Mouse (Mus musculus): ENCODE data around the gene Cnn2. TPM values are rescaled to one million over a fixed set of nuclear protein-coding genes. Genes with fewer than 3 reads are reported as not detected.

The Cnn2 gene
- polyA plus RNA-seq, 1 experiment from 2014 or later = 220 TPM

DNA sequence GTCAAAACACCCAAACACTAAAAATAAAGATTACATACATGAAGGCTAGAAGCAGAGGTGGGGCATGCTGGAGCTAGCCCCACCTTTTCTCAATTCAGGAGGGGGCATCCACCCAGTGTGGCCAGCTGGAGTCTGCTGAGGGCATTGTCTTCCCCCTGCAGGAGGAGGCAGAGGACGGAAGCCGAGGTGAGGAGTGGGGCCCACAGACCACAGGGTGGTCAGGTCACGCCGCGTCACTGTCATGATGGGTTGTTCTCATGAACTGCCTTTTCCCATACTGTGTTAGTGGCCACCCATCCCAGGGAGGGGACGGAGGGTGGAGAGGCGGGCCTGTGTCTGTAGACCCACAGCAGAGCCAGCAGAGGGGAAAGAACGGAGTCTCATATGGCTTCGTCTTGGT lies 41.8 kb downstream of the Cnn2 start:
- Histone ChIP-seq H3K4me1 (ENCODE audit: control insufficient read depth, insufficient read depth, low read length) (0 out of 2 replicates have a peak, but pooled peaks cover 3% of the 10 kb centered on the region), H3K9me3 (ENCODE audit: control insufficient read depth, low read length) (no peaks in the 10 kb centered on the region), H3K36me3 (ENCODE audit: control insufficient read depth, insufficient read depth, low read length) (peaks cover 12% of the 10 kb centered on the region), H3K4me3 (ENCODE audit: low read length) (no peak overlapping the region), H3K27ac (ENCODE audit: low read depth, low read length) (no peak overlapping the region), H3K9ac (ENCODE audit: low read depth, low read length) (no peak overlapping the region; the same call in 1 of the 2 replicates), H3K27me3 (ENCODE audit: control insufficient read depth, insufficient read depth, low read length) (no peaks in the 10 kb centered on the region), H3K4me2 (replicated peaks; ENCODE audit: low read depth, low read length) (no peak overlapping the region)
- ATAC-seq (ENCODE audit: low FRiP score, low TSS enrichment) = no peak
- 79% methylated on average over 9 of the region's 9 CpGs for WGBS

DNA sequence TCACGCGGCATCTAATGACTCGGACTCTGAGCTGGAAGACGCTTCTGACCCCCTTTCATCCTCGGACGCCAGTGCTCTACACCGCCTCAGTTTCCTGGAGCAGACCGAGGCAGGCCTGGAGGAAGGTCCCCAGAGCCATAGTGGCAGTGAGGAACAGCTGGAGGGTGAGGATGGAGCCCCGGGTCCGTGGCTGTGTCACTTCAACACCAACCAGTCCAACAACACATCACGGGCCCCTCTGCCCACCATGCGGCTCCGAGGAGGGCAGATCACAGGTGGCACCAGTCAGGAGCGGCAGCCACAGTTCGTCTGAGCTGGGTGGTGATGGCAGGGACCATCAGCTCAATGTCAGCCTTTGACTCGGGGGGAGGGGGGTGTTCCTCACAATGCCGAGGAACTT lies 42.4 kb downstream of the Cnn2 start:
- 77% methylated on average over 17 of the region's 17 CpGs for WGBS
- no peak overlapping the region for H3K4me2 ChIP-seq (replicated peaks; ENCODE audit: low read depth, low read length)
- H3K9me3 ChIP-seq (ENCODE audit: control insufficient read depth, low read length) = no peaks in the 10 kb centered on the region
- 0 out of 2 replicates have a peak, but pooled peaks cover 3% of the 10 kb centered on the region for H3K4me1 ChIP-seq (ENCODE audit: control insufficient read depth, insufficient read depth, low read length)
- no peak overlapping the region for H3K27ac ChIP-seq (ENCODE audit: low read depth, low read length)
- no peak overlapping the region for H3K4me3 ChIP-seq (ENCODE audit: low read length)
- H3K27me3 ChIP-seq (ENCODE audit: control insufficient read depth, insufficient read depth, low read length) = no peaks in the 10 kb centered on the region
- no peak for ATAC-seq (ENCODE audit: low FRiP score, low TSS enrichment)
- no peak overlapping the region for H3K9ac ChIP-seq (ENCODE audit: low read depth, low read length)
- H3K36me3 ChIP-seq (ENCODE audit: control insufficient read depth, insufficient read depth, low read length) = peaks cover 17% of the 10 kb centered on the region

DNA sequence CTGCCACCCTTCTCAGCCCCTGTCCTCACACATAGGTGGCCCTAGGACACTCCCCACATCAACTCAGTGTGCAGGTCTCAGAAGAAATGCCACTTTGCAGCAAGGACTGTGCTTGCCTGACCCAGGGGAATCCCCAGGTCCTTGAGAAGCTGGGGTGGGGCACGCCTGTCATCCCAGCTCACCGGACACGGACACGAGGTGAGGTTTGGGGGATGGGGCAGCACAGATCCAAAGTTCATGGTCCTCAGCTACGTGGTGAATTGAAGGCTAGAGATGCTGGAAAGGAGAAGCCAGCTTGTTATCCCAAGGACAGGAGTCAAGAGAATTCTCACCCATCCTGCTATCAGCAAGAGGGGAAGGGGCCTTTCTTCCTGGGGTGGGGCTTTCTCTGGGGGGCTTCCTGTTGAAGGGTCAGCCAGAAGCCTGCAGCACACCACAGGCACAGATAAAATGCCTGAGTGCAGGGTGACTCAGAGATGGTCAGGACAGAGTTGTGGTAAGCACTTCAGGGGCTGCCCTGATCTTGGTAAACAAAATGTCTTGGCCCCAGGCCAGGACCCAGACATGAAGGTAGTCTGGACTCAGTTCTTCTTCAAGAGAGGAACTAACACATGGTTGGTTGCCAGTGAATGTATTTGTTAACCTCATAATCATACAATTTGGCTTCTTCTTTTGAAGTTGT lies 44.6 kb downstream of the Cnn2 start:
- no peak overlapping the region for H3K4me3 ChIP-seq (ENCODE audit: low read length)
- ATAC-seq (ENCODE audit: low FRiP score, low TSS enrichment) = no peak
- peak overlapping the region; percentile 30; the same call in 1 of the 2 replicates for H3K27ac ChIP-seq (ENCODE audit: low read depth, low read length)
- 56% methylated on average over 5 of the region's 5 CpGs for WGBS
- peaks cover 37% of the 10 kb centered on the region for H3K36me3 ChIP-seq (ENCODE audit: control insufficient read depth, insufficient read depth, low read length)
- H3K4me2 ChIP-seq (replicated peaks; ENCODE audit: low read depth, low read length) = no peak overlapping the region
- no peaks in the 10 kb centered on the region for H3K9me3 ChIP-seq (ENCODE audit: control insufficient read depth, low read length)
- no peaks in the 10 kb centered on the region for H3K27me3 ChIP-seq (ENCODE audit: control insufficient read depth, insufficient read depth, low read length)
- H3K9ac ChIP-seq (ENCODE audit: low read depth, low read length) = peak overlapping the region; percentile 31; the same call in 1 of the 2 replicates
- peaks cover 3% of the 10 kb centered on the region; the same call in 1 of the 2 replicates for H3K4me1 ChIP-seq (ENCODE audit: control insufficient read depth, insufficient read depth, low read length)

DNA sequence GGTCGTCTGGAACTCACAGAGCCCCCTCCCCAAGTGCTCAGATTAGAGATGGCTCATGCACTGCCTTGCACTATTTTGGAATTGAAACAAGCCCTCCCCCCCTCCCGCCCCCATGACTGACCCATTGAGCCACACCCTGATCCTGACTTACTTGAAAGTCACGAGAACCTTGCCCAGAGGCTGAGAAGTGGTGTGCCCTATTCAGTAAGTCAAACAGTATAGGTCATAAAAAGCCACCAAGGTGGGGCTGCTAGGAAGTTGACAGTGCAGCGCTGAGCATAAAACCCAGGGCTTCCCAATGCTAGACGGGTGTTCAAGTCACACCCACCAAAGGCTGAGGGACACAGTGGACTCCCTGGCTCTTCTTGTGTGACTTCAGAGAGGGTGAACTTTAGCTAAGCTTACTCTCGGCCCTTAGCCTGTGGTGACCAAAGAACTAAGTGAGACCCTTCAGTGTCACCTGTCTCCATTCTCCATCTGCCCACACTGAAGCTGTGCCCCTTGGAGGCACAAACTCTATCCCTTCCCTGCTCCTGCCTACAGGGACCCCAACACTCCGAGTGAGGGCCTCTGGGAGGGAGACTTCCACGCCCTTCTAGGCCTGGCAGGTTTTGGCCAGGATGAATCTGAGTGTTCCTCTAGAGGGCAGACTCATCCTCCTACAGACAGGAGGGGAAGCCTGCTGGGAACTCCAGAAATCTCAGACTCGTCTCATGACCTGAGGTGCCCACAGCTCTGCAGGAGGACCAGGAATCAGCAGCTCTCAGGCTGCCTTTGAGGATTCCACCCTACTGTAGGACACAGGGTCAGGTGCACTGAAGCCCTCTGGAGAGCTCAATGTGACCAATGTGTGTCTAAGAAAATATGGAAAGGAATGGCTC lies 45.4 kb downstream of the Cnn2 start:
- no peak overlapping the region for H3K4me2 ChIP-seq (replicated peaks; ENCODE audit: low read depth, low read length)
- no peak overlapping the region for H3K4me3 ChIP-seq (ENCODE audit: low read length)
- peak overlapping the region; percentile 0; the same call in 1 of the 2 replicates for H3K9ac ChIP-seq (ENCODE audit: low read depth, low read length)
- no peaks in the 10 kb centered on the region for H3K27me3 ChIP-seq (ENCODE audit: control insufficient read depth, insufficient read depth, low read length)
- 38% methylated on average over 9 of the region's 9 CpGs for WGBS
- H3K27ac ChIP-seq (ENCODE audit: low read depth, low read length) = peak overlapping the region; percentile 55; the same call in 1 of the 2 replicates
- peaks cover 44% of the 10 kb centered on the region for H3K36me3 ChIP-seq (ENCODE audit: control insufficient read depth, insufficient read depth, low read length)
- no peaks in the 10 kb centered on the region for H3K9me3 ChIP-seq (ENCODE audit: control insufficient read depth, low read length)
- peaks cover 11% of the 10 kb centered on the region for H3K4me1 ChIP-seq (ENCODE audit: control insufficient read depth, insufficient read depth, low read length)
- 0 out of 2 replicates have a peak, but pooled peaks have one; percentile 18 for ATAC-seq (ENCODE audit: low FRiP score, low TSS enrichment)

DNA sequence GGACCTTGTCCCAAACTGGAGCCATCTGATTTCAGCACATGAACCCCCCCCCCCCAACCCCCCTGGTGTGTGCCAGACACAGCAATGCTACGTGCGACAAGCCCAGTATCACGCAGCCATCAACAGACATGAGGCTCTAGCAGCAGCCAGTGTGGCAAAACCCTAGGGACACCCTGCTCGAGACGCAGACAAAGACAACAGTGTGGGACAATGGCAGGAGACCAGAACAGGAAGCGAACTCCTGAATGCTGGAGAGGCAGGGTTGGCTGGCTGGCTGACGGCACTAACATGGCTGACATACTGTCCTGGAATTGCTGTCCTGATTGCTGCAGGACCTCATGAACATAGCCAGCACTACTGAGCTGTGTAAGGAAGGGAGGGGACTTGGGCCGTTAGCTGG lies 46.8 kb downstream of the Cnn2 start:
- Histone ChIP-seq H3K4me1 (ENCODE audit: control insufficient read depth, insufficient read depth, low read length) (peaks cover 14% of the 10 kb centered on the region), H3K9ac (ENCODE audit: low read depth, low read length) (no peak overlapping the region), H3K9me3 (ENCODE audit: control insufficient read depth, low read length) (no peaks in the 10 kb centered on the region), H3K27ac (ENCODE audit: low read depth, low read length) (peak overlapping the region; percentile 37; the same call in 1 of the 2 replicates), H3K4me3 (ENCODE audit: low read length) (no peak overlapping the region), H3K4me2 (replicated peaks; ENCODE audit: low read depth, low read length) (no peak overlapping the region), H3K27me3 (ENCODE audit: control insufficient read depth, insufficient read depth, low read length) (no peaks in the 10 kb centered on the region), H3K36me3 (ENCODE audit: control insufficient read depth, insufficient read depth, low read length) (peaks cover 44% of the 10 kb centered on the region)
- 84% methylated on average over 8 of the region's 8 CpGs for WGBS
- ATAC-seq (ENCODE audit: low FRiP score, low TSS enrichment) = no peak

DNA sequence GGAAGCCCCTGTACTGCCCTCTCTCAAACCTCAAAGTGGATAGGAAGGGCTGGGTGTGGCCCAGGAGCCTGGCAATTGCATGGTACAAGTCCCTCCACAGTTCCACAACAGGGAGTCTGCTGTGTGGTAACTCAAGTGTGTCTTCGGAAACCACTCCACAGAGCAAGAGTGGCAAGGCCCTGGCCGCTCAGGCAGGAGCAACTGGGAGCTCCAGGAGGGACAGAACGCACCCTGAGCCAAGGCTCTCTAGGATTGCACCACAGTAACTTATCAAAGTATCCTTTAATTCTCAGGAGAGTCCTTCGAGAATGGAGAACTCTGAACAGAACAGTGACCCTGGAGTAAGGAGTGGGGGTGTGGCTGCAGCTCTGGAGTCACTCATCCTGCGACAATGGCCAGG lies 47.3 kb downstream of the Cnn2 start:
- Histone ChIP-seq H3K9ac (ENCODE audit: low read depth, low read length) (no peak overlapping the region), H3K4me3 (ENCODE audit: low read length) (no peak overlapping the region), H3K27me3 (ENCODE audit: control insufficient read depth, insufficient read depth, low read length) (no peaks in the 10 kb centered on the region), H3K27ac (ENCODE audit: low read depth, low read length) (peak overlapping the region; percentile 37; the same call in 1 of the 2 replicates), H3K9me3 (ENCODE audit: control insufficient read depth, low read length) (no peaks in the 10 kb centered on the region), H3K36me3 (ENCODE audit: control insufficient read depth, insufficient read depth, low read length) (peaks cover 44% of the 10 kb centered on the region), H3K4me1 (ENCODE audit: control insufficient read depth, insufficient read depth, low read length) (peaks cover 14% of the 10 kb centered on the region), H3K4me2 (replicated peaks; ENCODE audit: low read depth, low read length) (no peak overlapping the region)
- no peak for ATAC-seq (ENCODE audit: low FRiP score, low TSS enrichment)
- WGBS = 92% methylated on average over 5 of the region's 5 CpGs

DNA sequence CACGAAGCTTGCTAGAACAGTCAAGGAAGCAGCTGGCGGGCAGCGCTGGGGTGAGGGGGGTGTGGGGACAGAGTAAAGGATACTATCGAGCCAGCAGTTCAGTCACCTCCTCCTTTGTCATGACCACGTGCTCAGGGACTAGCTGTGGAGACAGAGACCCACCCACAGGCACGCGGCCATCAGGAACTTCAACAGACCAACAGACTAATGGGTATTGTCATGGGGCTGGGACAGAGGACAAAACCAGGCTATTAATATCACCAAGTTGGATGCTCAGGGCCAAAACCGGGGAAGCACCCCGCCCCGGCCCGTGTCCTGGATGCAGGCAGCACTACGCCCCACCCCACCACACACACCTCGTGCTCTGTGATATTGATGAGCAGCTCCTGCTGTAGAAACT lies 48.4 kb downstream of the Cnn2 start:
- Histone ChIP-seq H3K4me1 (ENCODE audit: control insufficient read depth, insufficient read depth, low read length) (peaks cover 14% of the 10 kb centered on the region), H3K4me3 (ENCODE audit: low read length) (no peak overlapping the region), H3K27ac (ENCODE audit: low read depth, low read length) (no peak overlapping the region), H3K27me3 (ENCODE audit: control insufficient read depth, insufficient read depth, low read length) (no peaks in the 10 kb centered on the region), H3K9ac (ENCODE audit: low read depth, low read length) (no peak overlapping the region), H3K36me3 (ENCODE audit: control insufficient read depth, insufficient read depth, low read length) (peaks cover 44% of the 10 kb centered on the region), H3K4me2 (replicated peaks; ENCODE audit: low read depth, low read length) (no peak overlapping the region), H3K9me3 (ENCODE audit: control insufficient read depth, low read length) (no peaks in the 10 kb centered on the region)
- ATAC-seq (ENCODE audit: low FRiP score, low TSS enrichment) = no peak
- 95% methylated on average over 13 of the region's 13 CpGs for WGBS

DNA sequence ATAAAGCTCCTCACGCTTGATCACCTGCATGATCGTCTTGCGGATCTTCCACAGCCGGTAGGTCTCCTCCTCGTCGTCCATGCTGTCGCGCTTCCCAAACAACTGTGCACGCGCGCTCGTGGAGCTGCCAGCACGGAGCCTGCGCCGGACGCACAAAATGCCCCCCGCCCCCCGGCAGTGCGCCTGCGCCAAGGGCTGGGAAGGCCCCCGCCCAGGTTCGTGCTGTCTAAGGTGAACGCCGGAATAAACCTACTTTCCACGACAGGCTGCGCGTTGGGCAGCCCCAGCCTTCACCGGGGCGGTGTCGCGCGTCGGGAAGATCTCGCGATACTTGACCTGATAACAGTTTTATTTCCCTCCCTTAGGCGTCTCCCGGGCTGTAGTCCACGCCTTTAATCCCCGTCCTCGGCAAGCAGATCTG lies 51.2 kb downstream of the Cnn2 start, which contains the start of gene Polr2e:
Gene Polr2e (minus strand): TSS at position 237 of the 421 bp plus-strand sequence.
- H3K4me2 ChIP-seq (replicated peaks; ENCODE audit: low read depth, low read length) = peak within 1 kb of the TSS; percentile 59
- H3K4me1 ChIP-seq (ENCODE audit: control insufficient read depth, insufficient read depth, low read length) = peaks cover 11% of the 10 kb centered on the region
- peak; percentile 97 for ATAC-seq (ENCODE audit: low FRiP score, low TSS enrichment)
- peak within 1 kb of the TSS; percentile 92 for H3K4me3 ChIP-seq (ENCODE audit: low read length)
- peaks cover 41% of the 10 kb centered on the region for H3K36me3 ChIP-seq (ENCODE audit: control insufficient read depth, insufficient read depth, low read length)
- H3K9me3 ChIP-seq (ENCODE audit: control insufficient read depth, low read length) = no peaks in the 10 kb centered on the region
- no peaks in the 10 kb centered on the region for H3K27me3 ChIP-seq (ENCODE audit: control insufficient read depth, insufficient read depth, low read length)
- H3K27ac ChIP-seq (ENCODE audit: low read depth, low read length) = peak within 1 kb of the TSS; percentile 56; the same call in 1 of the 2 replicates
- under 1% methylated on average over 40 of the region's 40 CpGs for WGBS
- H3K9ac ChIP-seq (ENCODE audit: low read depth, low read length) = peak within 1 kb of the TSS; percentile 90
